Mouse (Mus musculus) stomach, postnatal 0 days (tissue): ENCODE data around the gene Ggt6. TPM values are rescaled to one million over a fixed set of nuclear protein-coding genes. Genes with fewer than 3 reads are reported as not detected.

Source experiments
- ATAC-seq: fragments of 200-750 bp; cut with Nextera tagmentation; 2 replicates; pipeline ENCODE4 v1.8.0; 2017; ENCODE audit not compliant: low FRiP score, low TSS enrichment
- DNase-seq: peaks from one replicate; pipeline ENCODE4 v3.0.0-alpha.2; 2016; ENCODE audit warnings: low spot score
- H3K27ac ChIP-seq: fragments of 300-500 bp; sonication (generic); replicated peaks from 2 replicates; pipeline ENCODE4 v1.5.1; 2014; ENCODE audit warnings: mild to moderate bottlenecking, control low read depth
- H3K27me3 ChIP-seq: fragments of 300-500 bp; sonication (generic); 2 replicates; pipeline ENCODE4 v1.6.1; 2014; ENCODE audit warnings: low read length; ENCODE audit not compliant: control insufficient read depth, insufficient read depth
- H3K36me3 ChIP-seq: fragments of 300-500 bp; sonication (generic); 2 replicates; pipeline ENCODE4 v1.6.1; 2014; ENCODE audit warnings: low read length, mixed read lengths; ENCODE audit not compliant: control insufficient read depth, insufficient read depth
- H3K4me1 ChIP-seq: fragments of 300-500 bp; sonication (generic); replicated peaks from 2 replicates; pipeline ENCODE4 v1.6.1; 2014; ENCODE audit warnings: antibody characterized with exemption; ENCODE audit not compliant: control insufficient read depth, insufficient read depth
- H3K4me2 ChIP-seq: fragments of 300-500 bp; sonication (generic); replicated peaks from 2 replicates; pipeline ENCODE4 v1.6.1; 2014; ENCODE audit warnings: low read depth, mild to moderate bottlenecking, control low read depth, moderate library complexity
- H3K4me3 ChIP-seq: fragments of 300-500 bp; sonication (generic); 2 replicates; pipeline ENCODE4 v1.5.1; 2014; ENCODE audit warnings: low read depth, low read length, control low read depth
- H3K9ac ChIP-seq: fragments of 300-500 bp; sonication (generic); 2 replicates; pipeline ENCODE4 v1.6.1; 2014; ENCODE audit warnings: mild to moderate bottlenecking, low read length, control low read depth, mixed read lengths
- H3K9me3 ChIP-seq: fragments of 300-500 bp; sonication (generic); 2 replicates; pipeline ENCODE4 v1.6.1; 2016; ENCODE audit warnings: low read length; ENCODE audit not compliant: control insufficient read depth
- CTCF ChIP-seq: IDR thresholded peaks from 2 replicates; pipeline ENCODE4 v1.5.1; 2016; ENCODE audit warnings: antibody characterized with exemption, low read depth, mild to moderate bottlenecking, moderate library complexity
- EP300 ChIP-seq: optimal IDR thresholded peaks from 2 replicates; pipeline ENCODE3; 2016; ENCODE audit warnings: antibody characterized with exemption
- WGBS: fragments of 180-500 bp; shearing (Covaris S2); extraction: QIAGEN DNeasy Blood & Tissue Kit; methylation state at CpG from one replicate; pipeline ENCODE4 v1.1.7; 2014; 5-methylcytosine and 5-hydroxymethylcytosine counted together
- polyA plus RNA-seq: library from polyadenylated mRNA; unstranded; fragments of >200 nt; fragmentation: Nextera tagmentation; extraction: Ambion mirVana; gene quantifications from 2 replicates; pipeline ENCODE4 v1.2.1, GENCODE M21; 2015

Gene Ggt6
- polyA plus RNA-seq, 1 experiment from 2014 or later: 13.0 TPM

DNA sequence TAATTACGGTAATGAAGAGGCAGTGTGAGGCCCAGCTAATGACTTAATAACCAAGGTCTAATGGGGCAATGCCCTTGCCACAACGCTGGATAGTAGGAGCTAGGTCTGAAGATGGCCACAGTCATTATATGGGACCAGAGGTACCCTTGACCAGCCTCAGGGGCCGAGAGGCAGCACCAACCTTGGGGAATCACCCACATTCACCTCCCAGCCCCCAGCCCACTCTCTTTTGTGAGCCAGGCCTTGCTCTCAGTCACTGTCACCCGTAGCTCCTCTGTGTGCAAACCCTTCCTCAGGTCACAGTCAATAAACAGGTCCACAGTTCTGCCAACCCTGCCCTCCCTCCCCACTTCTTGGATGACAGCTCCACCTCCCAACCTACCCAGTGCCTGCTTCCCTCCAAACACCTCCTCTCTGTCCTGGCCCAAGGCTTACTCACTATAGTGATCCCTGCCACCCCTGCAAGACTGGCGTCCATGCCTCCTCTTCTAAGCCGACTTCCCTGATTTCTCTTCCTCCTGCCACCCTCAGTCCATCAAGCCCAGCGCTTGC, 40.8 kb downstream of the Ggt6 start:
- 74% methylated on average over 7 of the region's 7 CpGs for WGBS
- DNase-seq (no peak), ATAC-seq (no peak)
- H3K4me1 ChIP-seq: peaks cover 2% of the 10 kb centered on the region; the same call in 1 of the 2 replicates
- no peaks in the 10 kb centered on the region for H3K36me3 ChIP-seq
- H3K27ac ChIP-seq: 0 out of 2 replicates have a peak overlapping the region, but pooled peaks have one; percentile 20
- H3K4me3 ChIP-seq: no peak overlapping the region
- no peaks in the 10 kb centered on the region for H3K27me3 ChIP-seq
- TF ChIP-seq EP300: no peak
- TF ChIP-seq CTCF: no peak
- H3K9me3 ChIP-seq: no peaks in the 10 kb centered on the region
- no peak overlapping the region for H3K9ac ChIP-seq
- no peak overlapping the region for H3K4me2 ChIP-seq

DNA sequence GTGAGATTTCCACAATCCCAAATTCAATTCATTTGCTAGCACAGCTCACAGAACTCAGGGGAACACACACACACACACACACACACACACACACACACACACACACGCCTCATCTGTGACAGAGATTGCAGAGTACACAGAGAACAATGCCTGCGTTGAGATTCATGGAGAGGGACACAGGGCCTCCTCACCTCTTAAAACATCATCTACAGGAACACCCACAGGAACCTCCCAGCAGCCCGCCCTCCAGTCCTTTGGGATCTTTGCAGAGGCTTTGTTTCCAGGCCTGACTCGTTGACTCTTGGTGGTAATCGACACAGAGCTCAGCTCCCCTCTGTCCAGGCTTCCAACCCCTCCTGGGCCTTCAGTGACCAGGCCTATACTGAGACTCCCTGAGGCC, 41.9 kb downstream of the Ggt6 start:
- Histone ChIP-seq H3K9me3 (no peaks in the 10 kb centered on the region), H3K36me3 (no peaks in the 10 kb centered on the region), H3K9ac (no peak overlapping the region), H3K4me2 (no peak overlapping the region), H3K4me3 (no peak overlapping the region), H3K27ac (peak overlapping the region; percentile 35), H3K4me1 (peaks cover 2% of the 10 kb centered on the region; the same call in 1 of the 2 replicates), H3K27me3 (no peaks in the 10 kb centered on the region)
- 41% methylated on average over 5 of the region's 5 CpGs for WGBS
- peak; percentile 14; the same call in 1 of the 2 replicates for ATAC-seq
- TF ChIP-seq EP300: no peak
- no peak for TF ChIP-seq CTCF
- DNase-seq: no peak

DNA sequence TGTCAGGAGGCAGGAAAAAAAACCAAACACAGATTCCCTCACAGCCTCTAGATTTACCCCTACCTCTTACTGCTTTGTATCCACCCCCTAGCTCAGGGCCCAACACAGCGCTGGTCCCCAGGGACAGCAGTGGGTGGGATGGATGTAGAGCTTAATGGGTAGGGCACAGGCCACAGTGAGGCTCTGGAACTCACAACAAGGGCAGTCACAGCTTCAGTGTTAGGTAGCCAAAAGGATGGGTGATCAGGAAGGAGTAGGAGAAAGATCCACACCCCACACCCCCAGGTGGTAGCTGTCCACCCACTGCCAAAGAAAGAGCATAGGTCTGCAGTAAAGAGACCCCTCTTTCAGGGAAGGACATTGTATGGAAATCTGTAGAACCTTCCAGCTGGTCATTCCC, 42.3 kb downstream of the Ggt6 start:
- Histone ChIP-seq H3K4me3 (no peak overlapping the region), H3K4me1 (peaks cover 2% of the 10 kb centered on the region; the same call in 1 of the 2 replicates), H3K27ac (peak overlapping the region; percentile 61; the same call in 1 of the 2 replicates), H3K27me3 (no peaks in the 10 kb centered on the region), H3K9ac (no peak overlapping the region), H3K4me2 (no peak overlapping the region), H3K36me3 (no peaks in the 10 kb centered on the region), H3K9me3 (no peaks in the 10 kb centered on the region)
- WGBS: 74% methylated on average over 1 of the region's 1 CpGs
- no peak for TF ChIP-seq EP300
- no peak for TF ChIP-seq CTCF
- no peak for DNase-seq
- ATAC-seq: no peak

DNA sequence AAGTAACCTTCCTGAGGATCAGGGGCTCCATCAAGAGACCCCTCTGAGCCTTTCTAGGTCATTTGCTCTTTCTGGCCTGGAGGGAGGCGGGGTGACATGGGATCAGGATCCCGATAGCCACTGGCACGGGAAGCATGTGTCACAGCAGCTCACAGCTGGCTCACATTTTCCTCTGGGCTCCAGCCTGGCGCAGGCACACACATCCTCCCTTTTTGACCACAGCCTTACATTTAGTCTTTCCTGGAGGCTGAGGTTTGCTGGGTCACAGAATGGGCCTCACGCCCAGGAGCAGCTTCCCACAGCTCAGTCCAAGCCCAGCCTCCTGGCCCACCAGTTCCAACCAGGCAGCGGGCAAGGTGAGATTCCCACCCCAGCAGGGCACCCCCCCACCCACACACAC, 42.9 kb downstream of the Ggt6 start:
- no peaks in the 10 kb centered on the region for H3K36me3 ChIP-seq
- TF ChIP-seq CTCF (no peak), EP300 (no peak)
- no peak overlapping the region for H3K9ac ChIP-seq
- H3K27ac ChIP-seq: peak overlapping the region; percentile 61
- WGBS: 60% methylated on average over 6 of the region's 6 CpGs
- H3K4me2 ChIP-seq: no peak overlapping the region
- H3K4me1 ChIP-seq: peaks cover 2% of the 10 kb centered on the region; the same call in 1 of the 2 replicates
- no peak overlapping the region for H3K4me3 ChIP-seq
- DNase-seq: no peak
- H3K9me3 ChIP-seq: no peaks in the 10 kb centered on the region
- ATAC-seq: no peak
- H3K27me3 ChIP-seq: no peaks in the 10 kb centered on the region

DNA sequence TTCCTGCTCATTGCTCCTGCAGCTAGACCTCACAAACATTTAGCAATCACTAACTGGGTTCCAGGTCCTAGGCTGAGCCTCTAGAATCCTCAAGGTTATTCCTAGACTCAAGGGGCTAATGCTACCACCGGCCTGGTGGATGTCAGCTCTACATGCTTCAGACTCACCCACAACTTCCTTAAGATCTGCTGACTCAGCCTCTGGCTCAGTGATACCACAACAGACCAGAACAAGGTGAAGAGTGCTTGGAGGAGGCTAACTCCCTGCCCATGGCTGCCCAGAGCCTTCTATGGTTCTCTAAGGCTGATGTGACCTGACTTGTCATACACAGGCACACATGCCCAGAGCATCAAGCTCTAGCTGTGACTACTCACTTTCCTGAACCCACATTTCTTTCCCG, 44.2 kb downstream of the Ggt6 start:
- H3K27ac ChIP-seq: no peak overlapping the region
- no peaks in the 10 kb centered on the region for H3K27me3 ChIP-seq
- 72% methylated on average over 2 of the region's 2 CpGs for WGBS
- H3K36me3 ChIP-seq: no peaks in the 10 kb centered on the region
- no peaks in the 10 kb centered on the region for H3K9me3 ChIP-seq
- H3K4me2 ChIP-seq: no peak overlapping the region
- DNase-seq (no peak), ATAC-seq (no peak)
- H3K4me1 ChIP-seq: peaks cover 2% of the 10 kb centered on the region; the same call in 1 of the 2 replicates
- H3K4me3 ChIP-seq: no peak overlapping the region
- no peak overlapping the region for H3K9ac ChIP-seq
- TF ChIP-seq CTCF (no peak), EP300 (no peak)

DNA sequence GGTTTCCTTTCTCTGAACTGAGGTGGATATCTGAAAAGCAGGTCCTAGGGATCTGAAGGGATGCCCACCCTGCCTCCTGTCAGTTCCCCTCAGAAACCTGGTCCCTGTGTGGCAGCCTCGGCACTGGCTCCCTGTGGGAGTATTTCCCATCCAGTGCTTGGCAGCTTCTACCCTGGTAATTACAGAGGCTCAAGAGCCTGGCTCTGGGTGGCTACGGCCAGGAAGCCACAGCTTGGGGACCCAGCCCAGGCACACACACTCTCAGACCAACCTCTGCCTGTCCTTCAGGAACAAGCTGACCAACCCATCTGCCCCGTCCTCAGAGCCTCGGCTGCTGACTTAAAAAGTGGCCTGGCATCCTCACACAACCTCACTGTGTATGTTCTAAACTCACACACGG, 46.0 kb downstream of the Ggt6 start:
- peaks cover 2% of the 10 kb centered on the region; the same call in 1 of the 2 replicates for H3K4me1 ChIP-seq
- no peak for TF ChIP-seq CTCF
- TF ChIP-seq EP300: no peak
- no peak overlapping the region for H3K4me2 ChIP-seq
- H3K9ac ChIP-seq: no peak overlapping the region
- no peak for ATAC-seq
- no peak overlapping the region for H3K27ac ChIP-seq
- no peaks in the 10 kb centered on the region for H3K27me3 ChIP-seq
- H3K4me3 ChIP-seq: no peak overlapping the region
- H3K9me3 ChIP-seq: no peaks in the 10 kb centered on the region
- 54% methylated on average over 5 of the region's 5 CpGs for WGBS
- no peaks in the 10 kb centered on the region for H3K36me3 ChIP-seq
- DNase-seq: no peak
